Mouse (Mus musculus) CH12.LX (cell line): ENCODE data around the gene Hsd17b2.

Source experiments
- CHD2 ChIP-seq: IDR thresholded peaks from 2 replicates; pipeline ENCODE4 v1.6.1; 2011; ENCODE audit warnings: low read length, improper control_type of control experiment
- CTCF ChIP-seq, 2 experiments: IDR thresholded peaks in 1 of 2; conservative IDR thresholded peaks in 1 of 2; 2 replicates each; pipeline ENCODE4 v1.5.1; 2011 to 2012; ENCODE audit warnings: low read depth in 2 of 2, low read length in 2 of 2, improper control_type of control experiment in 1 of 2, inconsistent platforms in 1 of 2, mild to moderate bottlenecking in 1 of 2, moderate library complexity in 1 of 2
- EP300 ChIP-seq: IDR thresholded peaks from 2 replicates; pipeline ENCODE4 v1.6.1; 2011; ENCODE audit warnings: low read length, improper control_type of control experiment
- HCFC1 ChIP-seq: IDR thresholded peaks from 2 replicates; pipeline ENCODE4 v1.6.1; 2012; ENCODE audit warnings: low read depth, mild to moderate bottlenecking, inconsistent platforms, low read length, improper control_type of control experiment
- JUND ChIP-seq: conservative IDR thresholded peaks from 2 replicates; pipeline ENCODE4 v1.6.1; 2011; ENCODE audit warnings: low read depth, low read length, improper control_type of control experiment
- MAFK ChIP-seq: IDR thresholded peaks from 2 replicates; pipeline ENCODE4 v1.6.1; 2011; ENCODE audit warnings: low read length, improper control_type of control experiment; ENCODE audit not compliant: insufficient replicate concordance
- MEF2A ChIP-seq: IDR thresholded peaks from 2 replicates; pipeline ENCODE4 v1.6.1; 2014; ENCODE audit warnings: low read depth, mild to moderate bottlenecking, inconsistent platforms, low read length, improper control_type of control experiment, borderline replicate concordance
- NELFE ChIP-seq: IDR thresholded peaks from 2 replicates; pipeline ENCODE4 v1.6.1; 2011; ENCODE audit warnings: low read depth, low read length, improper control_type of control experiment
- POLR2A ChIP-seq: IDR thresholded peaks from 2 replicates; pipeline ENCODE4 v1.6.1; 2011; ENCODE audit warnings: low read depth, mild to moderate bottlenecking, improper control_type of control experiment, low read length
- RAD21 ChIP-seq: IDR thresholded peaks from 2 replicates; pipeline ENCODE4 v1.6.1; 2011; ENCODE audit warnings: low read depth, mild to moderate bottlenecking, low read length, improper control_type of control experiment, moderate library complexity
- UBTF ChIP-seq: IDR thresholded peaks from 2 replicates; pipeline ENCODE4 v1.6.1; 2012; ENCODE audit warnings: low read depth, mild to moderate bottlenecking, inconsistent platforms, low read length, improper control_type of control experiment, moderate library complexity
- USF2 ChIP-seq: conservative IDR thresholded peaks from 2 replicates; pipeline ENCODE4 v1.6.1; 2011; ENCODE audit warnings: low read depth, low read length, improper control_type of control experiment
- ZC3H11A ChIP-seq: IDR thresholded peaks from 2 replicates; pipeline ENCODE4 v1.6.1; 2012; ENCODE audit warnings: low read depth, mild to moderate bottlenecking, inconsistent platforms, low read length, improper control_type of control experiment

- TF ChIP-seq CHD2: no peak
- no peak for TF ChIP-seq JUND
- no peak for TF ChIP-seq HCFC1
- TF ChIP-seq CTCF (conservative IDR thresholded peaks at IDR 0.05 in 1 of 2, IDR thresholded peaks at IDR 0.05 in 1 of 2; ENCODE audit: low read depth in 2 of 2, low read length in 2 of 2): no peak
- no peak for TF ChIP-seq MAFK
- TF ChIP-seq RAD21: no peak
- no peak for TF ChIP-seq ZC3H11A
- no peak for TF ChIP-seq USF2
- no peak for TF ChIP-seq UBTF
- TF ChIP-seq POLR2A: no peak
- TF ChIP-seq EP300: no peak
- no peak for TF ChIP-seq MEF2A
- no peak for TF ChIP-seq NELFE
Measured at GRCm38 (mm10) chr8:117768971-117769370, 67.3 kb downstream of the Hsd17b2 start.
